Mouse (Mus musculus) spleen, postnatal 10 days (tissue): ENCODE results near the gene Calu.

ENCODE experiments used
- DNase-seq, 2 experiments: peaks; one replicate each; pipeline ENCODE4 v3.0.0; 2021 to 2022; ENCODE audit warnings: low spot score in 2 of 2

Gene Calu

GRCm38 (mm10) chr6:29420596-29420995, 72.7 kb downstream of the Calu start:
- DNase-seq: no peak

GRCm38 (mm10) chr6:29425118-29425517, 77.2 kb downstream of the Calu start:
- no peak for DNase-seq

GRCm38 (mm10) chr6:29426331-29426730, 78.5 kb downstream of the Calu start:
- DNase-seq: no peak
